Mouse (Mus musculus) erythroblast, embryonic 14.5 days (primary cell): Measurements from ENCODE around the gene Arid5b. TPM values are rescaled to one million over a fixed set of nuclear protein-coding genes. Genes with fewer than 3 reads are reported as not detected.

ENCODE experiments used
- H3K27me3 ChIP-seq: 2 replicates; pipeline ENCODE4 v1.6.1; 2012; ENCODE audit warnings: inconsistent platforms; ENCODE audit not compliant: control insufficient read depth
- H3K36me3 ChIP-seq: 2 replicates; pipeline ENCODE4 v1.6.1; 2012; ENCODE audit warnings: mild to moderate bottlenecking, inconsistent platforms; ENCODE audit not compliant: control insufficient read depth
- H3K4me1 ChIP-seq: 2 replicates; pipeline ENCODE4 v1.6.1; 2012; ENCODE audit warnings: inconsistent platforms; ENCODE audit not compliant: control insufficient read depth
- H3K4me3 ChIP-seq: replicated peaks from 2 replicates; pipeline ENCODE3; 2012; ENCODE audit warnings: moderate library complexity, mild to moderate bottlenecking, inconsistent platforms
- H3K9me3 ChIP-seq: 2 replicates; pipeline ENCODE4 v1.6.1; 2012; ENCODE audit warnings: low read length, inconsistent platforms, mixed read lengths; ENCODE audit not compliant: control insufficient read depth
- GATA1 ChIP-seq: IDR thresholded peaks from 2 replicates; pipeline ENCODE4 v1.6.1; 2012; ENCODE audit warnings: low read length, inconsistent platforms, mixed read lengths
- TAL1 ChIP-seq: IDR thresholded peaks from 3 replicates; pipeline ENCODE4 v1.6.1; 2012; ENCODE audit warnings: low read length, inconsistent platforms, mixed read lengths
- polyA plus RNA-seq: library from polyadenylated mRNA; stranded (reverse); fragments of >175 nt; gene quantifications from 2 replicates; pipeline ENCODE4 v1.2.3, GENCODE M21; 2012

Gene Arid5b
- polyA plus RNA-seq, 1 experiment = 0.01 TPM

GRCm38 (mm10) chr10:68210025-68210642 is 68.4 kb downstream of the Arid5b start:
- H3K4me3 ChIP-seq = no peak overlapping the region
- H3K9me3 ChIP-seq = no peaks in the 10 kb centered on the region
- peaks cover 2% of the 10 kb centered on the region; the same call in 1 of the 2 replicates for H3K4me1 ChIP-seq
- no peak for TF ChIP-seq GATA1
- TF ChIP-seq TAL1 = no peak
- no peaks in the 10 kb centered on the region for H3K36me3 ChIP-seq
- H3K27me3 ChIP-seq = no peaks in the 10 kb centered on the region

- H3K9me3 ChIP-seq = no peaks in the 10 kb centered on the region
- TF ChIP-seq TAL1 = no peak
- TF ChIP-seq GATA1 = no peak
- no peaks in the 10 kb centered on the region for H3K36me3 ChIP-seq
- H3K4me3 ChIP-seq = no peak overlapping the region
- H3K4me1 ChIP-seq = peaks cover 2% of the 10 kb centered on the region; the same call in 1 of the 2 replicates
- H3K27me3 ChIP-seq = no peaks in the 10 kb centered on the region
Measured at GRCm38 (mm10) chr10:68208670-68209065, 69.9 kb downstream of the Arid5b start.

GRCm38 (mm10) chr10:68207803-68208669 is 70.5 kb downstream of the Arid5b start:
- Histone ChIP-seq H3K9me3 (no peaks in the 10 kb centered on the region), H3K27me3 (no peaks in the 10 kb centered on the region), H3K4me1 (peaks cover 2% of the 10 kb centered on the region; the same call in 1 of the 2 replicates), H3K36me3 (no peaks in the 10 kb centered on the region), H3K4me3 (no peak overlapping the region)
- TF ChIP-seq TAL1 (no peak), GATA1 (no peak)

GRCm38 (mm10) chr10:68204391-68204790 is 74.1 kb downstream of the Arid5b start:
- TF ChIP-seq GATA1 = no peak
- TF ChIP-seq TAL1 = no peak
- no peaks in the 10 kb centered on the region for H3K9me3 ChIP-seq
- H3K4me3 ChIP-seq = no peak overlapping the region

GRCm38 (mm10) chr10:68203860-68204259 is 74.7 kb downstream of the Arid5b start:
- no peaks in the 10 kb centered on the region for H3K27me3 ChIP-seq
- no peak for TF ChIP-seq GATA1
- TF ChIP-seq TAL1 = no peak
- H3K4me1 ChIP-seq = peaks cover 2% of the 10 kb centered on the region; the same call in 1 of the 2 replicates
- H3K9me3 ChIP-seq = no peaks in the 10 kb centered on the region
- no peaks in the 10 kb centered on the region; the same call in 1 of the 2 replicates for H3K36me3 ChIP-seq
- H3K4me3 ChIP-seq = no peak overlapping the region

More at GRCm38 (mm10) chr10:68204391-68204790, 74.1 kb downstream of the Arid5b start:
- Histone ChIP-seq H3K36me3 (no peaks in the 10 kb centered on the region; the same call in 1 of the 2 replicates), H3K27me3 (no peaks in the 10 kb centered on the region), H3K4me1 (peaks cover 2% of the 10 kb centered on the region; the same call in 1 of the 2 replicates)

- H3K36me3 ChIP-seq = no peaks in the 10 kb centered on the region; the same call in 1 of the 2 replicates
- H3K9me3 ChIP-seq = no peaks in the 10 kb centered on the region
- no peak overlapping the region for H3K4me3 ChIP-seq
- no peaks in the 10 kb centered on the region for H3K27me3 ChIP-seq
- TF ChIP-seq GATA1 (no peak), TAL1 (no peak)
- H3K4me1 ChIP-seq = peaks cover 2% of the 10 kb centered on the region; the same call in 1 of the 2 replicates
Measured at GRCm38 (mm10) chr10:68203322-68203721, 75.2 kb downstream of the Arid5b start.

GRCm38 (mm10) chr10:68199440-68199839 is 79.1 kb downstream of the Arid5b start:
- Histone ChIP-seq H3K4me1 (no peaks in the 10 kb centered on the region), H3K4me3 (no peak overlapping the region), H3K36me3 (no peaks in the 10 kb centered on the region; the same call in 1 of the 2 replicates), H3K27me3 (no peaks in the 10 kb centered on the region), H3K9me3 (no peaks in the 10 kb centered on the region)
- no peak for TF ChIP-seq GATA1
- no peak for TF ChIP-seq TAL1

- H3K4me1 ChIP-seq = no peaks in the 10 kb centered on the region
- no peak overlapping the region for H3K4me3 ChIP-seq
- H3K27me3 ChIP-seq = no peaks in the 10 kb centered on the region
- no peaks in the 10 kb centered on the region; the same call in 1 of the 2 replicates for H3K36me3 ChIP-seq
- TF ChIP-seq GATA1 = no peak
- no peak for TF ChIP-seq TAL1
- no peaks in the 10 kb centered on the region for H3K9me3 ChIP-seq
Measured at GRCm38 (mm10) chr10:68196324-68196723, 82.2 kb downstream of the Arid5b start.

- Histone ChIP-seq H3K9me3 (no peaks in the 10 kb centered on the region), H3K27me3 (no peaks in the 10 kb centered on the region), H3K4me3 (no peak overlapping the region), H3K4me1 (no peaks in the 10 kb centered on the region), H3K36me3 (no peaks in the 10 kb centered on the region)
- TF ChIP-seq TAL1 = no peak
- TF ChIP-seq GATA1 = no peak
Measured at GRCm38 (mm10) chr10:68193561-68193960, 85.0 kb downstream of the Arid5b start.
